In genomic region chr2:155582384-155582995, GRCm38 (mm10) we compare ENCODE assay signal across 26 mouse cellular contexts. TPM values are rescaled to one million over a fixed set of nuclear protein-coding genes. Genes with fewer than 3 reads are reported as not detected.
DNase-seq lines count a peak whose midpoint lies in the region; ATAC-seq and TF ChIP-seq lines count a peak whose summit lies in the region.
"Had no signal": no experiment of that assay in that cellular context is flagged by ENCODE, and none has a peak within 500 bp of the region (broad histone marks: within the 10 kb centered on the region; RNA-seq: fewer than 3 reads in every experiment).

No protein-coding gene starts in this region.

- WGBS in forebrain, embryonic 11.5 days, result 78% methylated on average over 4 of the region's 4 CpGs
- 80% methylated on average over 4 of the region's 4 CpGs for WGBS in forebrain, embryonic 16.5 days
- WGBS in kidney, adult 2 months, result 53% methylated on average over 4 of the region's 4 CpGs
- WGBS in kidney, embryonic 16.5 days, result 74% methylated on average over 4 of the region's 4 CpGs
- 72% methylated on average over 4 of the region's 4 CpGs for WGBS in kidney, postnatal 0 days
- WGBS in kidney, embryonic 14.5 days, result 73% methylated on average over 4 of the region's 4 CpGs
- 76% methylated on average over 4 of the region's 4 CpGs for WGBS in midbrain, embryonic 11.5 days
- 81% methylated on average over 4 of the region's 4 CpGs for WGBS in midbrain, embryonic 16.5 days

- no peaks in the 10 kb centered on the region for H3K36me3 ChIP-seq in forebrain, embryonic 11.5 days (ENCODE audit: control insufficient read depth, insufficient read depth, low read length)
- no peaks in the 10 kb centered on the region for H3K36me3 ChIP-seq in forebrain, embryonic 16.5 days (ENCODE audit: control insufficient read depth, insufficient read depth)
- no peaks in the 10 kb centered on the region; the same call in 1 of the 2 replicates for H3K36me3 ChIP-seq in kidney, adult 2 months (ENCODE audit: control insufficient read depth, insufficient read depth, low read length)
- H3K36me3 ChIP-seq in kidney, embryonic 16.5 days (ENCODE audit: insufficient read depth, low read length), result no peaks in the 10 kb centered on the region
- no peaks in the 10 kb centered on the region; the same call in 1 of the 2 replicates for H3K36me3 ChIP-seq in kidney, postnatal 0 days (ENCODE audit: insufficient read depth, low read length)
- H3K36me3 ChIP-seq in kidney, embryonic 14.5 days (ENCODE audit: control insufficient read depth, insufficient read depth, low read length), result no peaks in the 10 kb centered on the region
- no peaks in the 10 kb centered on the region for H3K36me3 ChIP-seq in midbrain, embryonic 11.5 days (ENCODE audit: control insufficient read depth, insufficient read depth, low read length)
- H3K36me3 ChIP-seq in midbrain, embryonic 16.5 days (ENCODE audit: control insufficient read depth, insufficient read depth, low read length), result no peaks in the 10 kb centered on the region
- H3K36me3 ChIP-seq: embryonic facial prominence, embryonic 10.5 days had no signal

- H3K27me3 ChIP-seq in forebrain, embryonic 11.5 days (ENCODE audit: control insufficient read depth, insufficient read depth, low read length), result no peaks in the 10 kb centered on the region
- no peaks in the 10 kb centered on the region for H3K27me3 ChIP-seq in forebrain, embryonic 16.5 days (replicated peaks; ENCODE audit: control insufficient read depth, insufficient read depth, low read length)
- no peaks in the 10 kb centered on the region for H3K27me3 ChIP-seq in kidney, adult 2 months (replicated peaks; ENCODE audit: control insufficient read depth, insufficient read depth, low read length)
- no peaks in the 10 kb centered on the region for H3K27me3 ChIP-seq in kidney, embryonic 16.5 days (ENCODE audit: insufficient read depth, low read length)
- H3K27me3 ChIP-seq in kidney, postnatal 0 days (ENCODE audit: insufficient read depth, low read length), result no peaks in the 10 kb centered on the region
- H3K27me3 ChIP-seq in kidney, embryonic 14.5 days (ENCODE audit: control insufficient read depth, insufficient read depth, low read length), result no peaks in the 10 kb centered on the region
- no peaks in the 10 kb centered on the region for H3K27me3 ChIP-seq in midbrain, embryonic 11.5 days (ENCODE audit: control insufficient read depth, insufficient read depth, low read length)
- H3K27me3 ChIP-seq in midbrain, embryonic 16.5 days (ENCODE audit: control insufficient read depth, insufficient read depth, low read depth, low read length), result no peaks in the 10 kb centered on the region
- H3K27me3 ChIP-seq: embryonic facial prominence, embryonic 13.5 days; forebrain, embryonic 13.5 days; hindbrain, embryonic 12.5 days had no signal

- no peak for TF ChIP-seq CTCF in kidney, adult 2 months (conservative IDR thresholded peaks at IDR 0.05; ENCODE audit: insufficient read depth, insufficient read length, low read depth, low read length)
- no peak for TF ChIP-seq CTCF in kidney, postnatal 0 days (IDR thresholded peaks at IDR 0.05; ENCODE audit: low read depth)

- H3K9me3 ChIP-seq in forebrain, embryonic 11.5 days (ENCODE audit: control insufficient read depth, low read length), result no peaks in the 10 kb centered on the region
- H3K9me3 ChIP-seq in forebrain, embryonic 16.5 days (ENCODE audit: control insufficient read depth, low read length), result no peaks in the 10 kb centered on the region
- no peaks in the 10 kb centered on the region for H3K9me3 ChIP-seq in kidney, embryonic 16.5 days (ENCODE audit: low read length)
- H3K9me3 ChIP-seq in kidney, postnatal 0 days (replicated peaks; ENCODE audit: low read length), result no peaks in the 10 kb centered on the region
- H3K9me3 ChIP-seq in kidney, embryonic 14.5 days (ENCODE audit: control insufficient read depth, low read length), result no peaks in the 10 kb centered on the region
- H3K9me3 ChIP-seq in midbrain, embryonic 11.5 days (ENCODE audit: control insufficient read depth, low read length), result no peaks in the 10 kb centered on the region
- H3K9me3 ChIP-seq in midbrain, embryonic 16.5 days (replicated peaks; ENCODE audit: control insufficient read depth, low read length, poor library complexity, severe bottlenecking), result no peaks in the 10 kb centered on the region
- H3K9me3 ChIP-seq: embryonic facial prominence, embryonic 10.5 days; embryonic facial prominence, embryonic 13.5 days; forebrain, embryonic 13.5 days; hindbrain, embryonic 12.5 days had no signal

- no peak for TF ChIP-seq POLR2A in kidney, adult 2 months (IDR thresholded peaks at IDR 0.05; ENCODE audit: low read depth, low read length)

- no peak for ATAC-seq in forebrain, embryonic 11.5 days (replicated peaks; ENCODE audit: low FRiP score)
- ATAC-seq in forebrain, embryonic 16.5 days, result no peak
- ATAC-seq in kidney, embryonic 16.5 days (ENCODE audit: low FRiP score, low TSS enrichment), result no peak
- no peak for ATAC-seq in kidney, postnatal 0 days (replicated peaks; ENCODE audit: low FRiP score, low read depth)
- no peak for ATAC-seq in kidney, embryonic 14.5 days (ENCODE audit: low FRiP score, low TSS enrichment)
- no peak for ATAC-seq in midbrain, embryonic 11.5 days (ENCODE audit: low FRiP score)
- ATAC-seq in midbrain, embryonic 16.5 days, result no peak
- ATAC-seq: activated CD4-positive, CD25-positive, alpha-beta regulatory T cell, adult 4 months; forebrain, embryonic 13.5 days; forebrain, postnatal 0 days had no signal

- no peak overlapping the region for H3K4me3 ChIP-seq in forebrain, embryonic 11.5 days (ENCODE audit: low read depth, low read length)
- no peak overlapping the region for H3K4me3 ChIP-seq in forebrain, embryonic 16.5 days (replicated peaks; ENCODE audit: low read length)
- H3K4me3 ChIP-seq in kidney, adult 2 months (ENCODE audit: insufficient read depth, low read depth, low read length), result no peak overlapping the region
- H3K4me3 ChIP-seq in kidney, embryonic 16.5 days (ENCODE audit: low read length), result no peak overlapping the region
- H3K4me3 ChIP-seq in kidney, postnatal 0 days (replicated peaks; ENCODE audit: low read depth, low read length), result no peak overlapping the region
- no peak overlapping the region for H3K4me3 ChIP-seq in kidney, embryonic 14.5 days (ENCODE audit: low read length)
- no peak overlapping the region for H3K4me3 ChIP-seq in midbrain, embryonic 11.5 days (ENCODE audit: low read depth, low read length)
- no peak overlapping the region for H3K4me3 ChIP-seq in midbrain, embryonic 16.5 days (ENCODE audit: low read depth, low read length)
- H3K4me3 ChIP-seq: embryonic facial prominence, embryonic 10.5 days; embryonic facial prominence, embryonic 13.5 days; erythroblast, embryonic 14.5 days; forebrain, embryonic 13.5 days; gastrocnemius, adult 2 months; hindbrain, embryonic 12.5 days had no signal

- no peaks in the 10 kb centered on the region; the same call in 1 of the 2 replicates for H3K4me1 ChIP-seq in forebrain, embryonic 11.5 days (replicated peaks; ENCODE audit: control insufficient read depth, insufficient read depth, low read length)
- H3K4me1 ChIP-seq in forebrain, embryonic 16.5 days (replicated peaks; ENCODE audit: control insufficient read depth, insufficient read depth, low read length), result no peaks in the 10 kb centered on the region
- peaks cover 26% of the 10 kb centered on the region; the same call in 1 of the 2 replicates for H3K4me1 ChIP-seq in kidney, adult 2 months (ENCODE audit: control insufficient read depth, insufficient read depth, low read length)
- no peaks in the 10 kb centered on the region for H3K4me1 ChIP-seq in kidney, embryonic 16.5 days (ENCODE audit: insufficient read depth, low read length)
- H3K4me1 ChIP-seq in kidney, postnatal 0 days (replicated peaks; ENCODE audit: insufficient read depth, low read length), result no peaks in the 10 kb centered on the region
- H3K4me1 ChIP-seq in kidney, embryonic 14.5 days (ENCODE audit: control insufficient read depth, insufficient read depth, low read length), result no peaks in the 10 kb centered on the region
- no peaks in the 10 kb centered on the region for H3K4me1 ChIP-seq in midbrain, embryonic 11.5 days (ENCODE audit: control insufficient read depth, insufficient read depth, low read length)
- no peaks in the 10 kb centered on the region for H3K4me1 ChIP-seq in midbrain, embryonic 16.5 days (ENCODE audit: control insufficient read depth, insufficient read depth, low read length)
- H3K4me1 ChIP-seq: embryonic facial prominence, embryonic 10.5 days; embryonic facial prominence, embryonic 13.5 days; hindbrain, embryonic 12.5 days had no signal

- DNase-seq in forebrain, embryonic 11.5 days (ENCODE audit: low spot score), result peak; percentile 28
- DNase-seq in kidney, adult 2 months, result peak; percentile 78
- peak; percentile 4 for DNase-seq in kidney, postnatal 0 days (ENCODE audit: low spot score)
- peak; percentile 41 for DNase-seq in midbrain, embryonic 11.5 days (ENCODE audit: low spot score, missing footprints)
- DNase-seq: adrenal gland, adult 8-10 months; adrenal gland, postnatal 25 days; cerebellum, adult 11-12 months; cerebellum, adult 8-10 months; cerebellum, postnatal 10 days; cerebellum, postnatal 36 days; embryo, embryonic 11 days; forebrain, postnatal 0 days; gastrocnemius, adult 2 months; gastrocnemius, postnatal 14 days; heart, adult 11 months had no signal

- H3K4me2 ChIP-seq in forebrain, embryonic 11.5 days (ENCODE audit: low read depth, low read length, severe bottlenecking), result no peak overlapping the region
- no peak overlapping the region for H3K4me2 ChIP-seq in forebrain, embryonic 16.5 days (ENCODE audit: low read length)
- H3K4me2 ChIP-seq in kidney, embryonic 16.5 days (replicated peaks; ENCODE audit: low read depth, low read length), result no peak overlapping the region
- H3K4me2 ChIP-seq in kidney, postnatal 0 days (ENCODE audit: low read length), result no peak overlapping the region
- no peak overlapping the region for H3K4me2 ChIP-seq in kidney, embryonic 14.5 days (replicated peaks; ENCODE audit: low read depth, low read length)
- no peak overlapping the region for H3K4me2 ChIP-seq in midbrain, embryonic 11.5 days
- H3K4me2 ChIP-seq in midbrain, embryonic 16.5 days (ENCODE audit: low read length), result no peak overlapping the region
- H3K4me2 ChIP-seq: embryonic facial prominence, embryonic 13.5 days; forebrain, embryonic 13.5 days; heart, embryonic 11.5 days; hindbrain, embryonic 12.5 days had no signal

- H3K9ac ChIP-seq in forebrain, embryonic 11.5 days (ENCODE audit: low read length), result no peak overlapping the region
- H3K9ac ChIP-seq in forebrain, embryonic 16.5 days (replicated peaks; ENCODE audit: low read depth, low read length), result no peak overlapping the region
- no peak overlapping the region for H3K9ac ChIP-seq in kidney, embryonic 16.5 days (replicated peaks; ENCODE audit: low read length)
- H3K9ac ChIP-seq in kidney, postnatal 0 days (ENCODE audit: low read depth, low read length), result no peak overlapping the region
- no peak overlapping the region for H3K9ac ChIP-seq in kidney, embryonic 14.5 days (ENCODE audit: low read depth, low read length)
- no peak overlapping the region for H3K9ac ChIP-seq in midbrain, embryonic 11.5 days (ENCODE audit: low read length)
- H3K9ac ChIP-seq in midbrain, embryonic 16.5 days (ENCODE audit: low read depth, low read length), result no peak overlapping the region
- H3K9ac ChIP-seq: embryonic facial prominence, embryonic 13.5 days; forebrain, embryonic 13.5 days; forebrain, postnatal 0 days; hindbrain, embryonic 12.5 days had no signal

- H3K27ac ChIP-seq in forebrain, embryonic 11.5 days (ENCODE audit: low read depth, low read length), result no peak overlapping the region
- no peak overlapping the region for H3K27ac ChIP-seq in forebrain, embryonic 16.5 days (ENCODE audit: low read length)
- peak overlapping the region; percentile 92 for H3K27ac ChIP-seq in kidney, adult 2 months (ENCODE audit: insufficient read depth, low read depth, low read length)
- H3K27ac ChIP-seq in kidney, embryonic 16.5 days (ENCODE audit: low read length), result no peak overlapping the region
- no peak overlapping the region for H3K27ac ChIP-seq in kidney, postnatal 0 days
- no peak overlapping the region for H3K27ac ChIP-seq in kidney, embryonic 14.5 days (ENCODE audit: low read depth, low read length)
- H3K27ac ChIP-seq in midbrain, embryonic 11.5 days (ENCODE audit: low read depth, low read length), result no peak overlapping the region
- no peak overlapping the region for H3K27ac ChIP-seq in midbrain, embryonic 16.5 days (ENCODE audit: low read length)
- H3K27ac ChIP-seq: embryonic facial prominence, embryonic 10.5 days; embryonic facial prominence, embryonic 13.5 days; forebrain, embryonic 13.5 days; gastrocnemius, adult 2 months; hindbrain, embryonic 12.5 days had no signal

RNA-seq across cellular contexts. Expression of gene Gss, which starts 10.1 kb away (rescaled TPM):
- polyA plus RNA-seq in forebrain, embryonic 11.5 days (2014; fragmentation: Nextera tagmentation; extraction: Ambion mirVana), result 18.1 and 22.3 TPM in 2 replicates
- 14.1 and 15.0 TPM in 2 replicates for polyA plus RNA-seq in forebrain, embryonic 16.5 days (2015; fragmentation: Nextera tagmentation; extraction: Ambion mirVana)
- polyA plus RNA-seq in kidney, adult 2 months (2012; rRNA removed), result 248 and 308 TPM in 2 replicates
- 65.2 and 71.3 TPM in 2 replicates for polyA plus RNA-seq in kidney, embryonic 16.5 days (2015; fragmentation: Nextera tagmentation; extraction: Ambion mirVana)
- polyA plus RNA-seq in kidney, postnatal 0 days (2015; fragmentation: Nextera tagmentation; extraction: Ambion mirVana), result 114 and 129 TPM in 2 replicates
- 25.0 and 29.8 TPM in 2 replicates for polyA plus RNA-seq in kidney, embryonic 14.5 days (2014; fragmentation: Nextera tagmentation; extraction: Ambion mirVana)
- 14.7 and 17.5 TPM in 2 replicates for polyA plus RNA-seq in midbrain, embryonic 11.5 days (2014; fragmentation: Nextera tagmentation; extraction: Ambion mirVana)
- 13.6 and 15.1 TPM in 2 replicates for polyA plus RNA-seq in midbrain, embryonic 16.5 days (2015; fragmentation: Nextera tagmentation; extraction: Ambion mirVana)

RNA-seq across cellular contexts. Expression of gene Myh7b, which starts 28.5 kb away (rescaled TPM):
- polyA plus RNA-seq in forebrain, embryonic 11.5 days (2014; fragmentation: Nextera tagmentation; extraction: Ambion mirVana), result 0.27 and 0.31 TPM in 2 replicates
- 0.62 and 0.63 TPM in 2 replicates for polyA plus RNA-seq in forebrain, embryonic 16.5 days (2015; fragmentation: Nextera tagmentation; extraction: Ambion mirVana)
- polyA plus RNA-seq in kidney, adult 2 months (2012; rRNA removed), result 0.05 TPM in 1 of 2 replicates, not detected in the other
- polyA plus RNA-seq in kidney, embryonic 16.5 days (2015; fragmentation: Nextera tagmentation; extraction: Ambion mirVana), result 0.56 and 1.7 TPM in 2 replicates
- polyA plus RNA-seq in kidney, postnatal 0 days (2015; fragmentation: Nextera tagmentation; extraction: Ambion mirVana), result 0.37 and 0.47 TPM in 2 replicates
- 0.96 and 2.1 TPM in 2 replicates for polyA plus RNA-seq in kidney, embryonic 14.5 days (2014; fragmentation: Nextera tagmentation; extraction: Ambion mirVana)
- 0.59 and 0.63 TPM in 2 replicates for polyA plus RNA-seq in midbrain, embryonic 11.5 days (2014; fragmentation: Nextera tagmentation; extraction: Ambion mirVana)
- polyA plus RNA-seq in midbrain, embryonic 16.5 days (2015; fragmentation: Nextera tagmentation; extraction: Ambion mirVana), result 0.80 and 1.0 TPM in 2 replicates
- polyA plus RNA-seq: activated CD4-positive, CD25-positive, alpha-beta regulatory T cell, adult 4 months had no signal

Comparison
In these comparisons a context has a peak if more than half of its experiments do, and no peak if none do; other contexts are left out.
1. DNase-seq: peak in every context shown above with its lines; median percentile 78 in kidney, adult 2 months; 41 in midbrain, embryonic 11.5 days; 28 in forebrain, embryonic 11.5 days; 4 in kidney, postnatal 0 days.